Mouse (Mus musculus) liver, embryonic 14.5 days (tissue): ENCODE data around the gene Fbxo3. TPM values are rescaled to one million over a fixed set of nuclear protein-coding genes. Genes with fewer than 3 reads are reported as not detected.
"Not testable (repeated sequence)": the region's sequence is repeated elsewhere in the genome, so short reads cannot be mapped to it uniquely, and the experiment has no call there.

Experiments
- ATAC-seq: fragments of 200-750 bp; cut with Nextera tagmentation; 2 replicates; pipeline ENCODE4 v1.8.0; 2017; ENCODE audit warnings: moderate number of reproducible peaks, mild to moderate bottlenecking, moderate library complexity; ENCODE audit not compliant: insufficient read depth
- DNase-seq, 3 experiments: peaks; one replicate each; pipeline ENCODE4 v3.0.0-alpha.2; 2012 to 2013; ENCODE audit warnings: low read depth in 3 of 3, low spot score in 3 of 3
- H3K27ac ChIP-seq: fragments of 300-500 bp; sonication (generic); 2 replicates; pipeline ENCODE4 v1.5.1; 2014; ENCODE audit warnings: moderate library complexity, mild to moderate bottlenecking, control low read depth, inconsistent platforms
- H3K27me3 ChIP-seq: fragments of 300-500 bp; sonication (generic); 2 replicates; pipeline ENCODE4 v1.6.1; 2014; ENCODE audit warnings: mild to moderate bottlenecking, low read length, moderate library complexity; ENCODE audit not compliant: control insufficient read depth, insufficient read depth
- H3K36me3 ChIP-seq: fragments of 300-500 bp; sonication (generic); replicated peaks from 2 replicates; pipeline ENCODE4 v1.6.1; 2014; ENCODE audit warnings: low read depth; ENCODE audit not compliant: control insufficient read depth, insufficient read depth
- H3K4me1 ChIP-seq, 2 experiments: fragments of 200-500 bp in 1 of 2; fragments of 300-500 bp in 1 of 2; sonication (generic) in 1 of 2; replicated peaks; 2 replicates each; pipeline ENCODE4 v1.6.1; 2012 to 2014; ENCODE audit warnings: antibody characterized with exemption in 1 of 2, inconsistent platforms in 1 of 2, low read length in 1 of 2; ENCODE audit not compliant: control insufficient read depth in 2 of 2, insufficient read depth in 2 of 2
- H3K4me2 ChIP-seq: fragments of 300-500 bp; sonication (generic); 2 replicates; pipeline ENCODE4 v1.6.1; 2014; ENCODE audit warnings: low read depth, mild to moderate bottlenecking, control low read depth, moderate library complexity
- H3K4me3 ChIP-seq, 2 experiments: fragments of 200-500 bp in 1 of 2; fragments of 300-500 bp in 1 of 2; sonication (generic) in 1 of 2; 2 replicates each; pipeline ENCODE4 v1.5.1; 2012 to 2014; ENCODE audit warnings: low read depth in 2 of 2, low read length in 2 of 2, mild to moderate bottlenecking in 2 of 2, control low read depth in 1 of 2, inconsistent platforms in 1 of 2, moderate library complexity in 1 of 2; ENCODE audit not compliant: insufficient read depth in 1 of 2
- H3K9ac ChIP-seq: fragments of 300-500 bp; sonication (generic); replicated peaks from 2 replicates; pipeline ENCODE4 v1.6.1; 2014; ENCODE audit warnings: mild to moderate bottlenecking, control low read depth, moderate library complexity
- H3K9me3 ChIP-seq: fragments of 300-500 bp; sonication (generic); 2 replicates; pipeline ENCODE4 v1.6.1; 2016; ENCODE audit warnings: low read length, mixed read lengths; ENCODE audit not compliant: control insufficient read depth
- CTCF ChIP-seq: IDR thresholded peaks from 2 replicates; pipeline ENCODE4 v1.5.1; 2016; ENCODE audit warnings: antibody characterized with exemption, low read depth, control low read depth
- EP300 ChIP-seq: IDR thresholded peaks from 2 replicates; pipeline ENCODE4 v1.6.1; 2016; ENCODE audit warnings: antibody characterized with exemption, low read depth
- WGBS: fragments of 180-500 bp; shearing (Covaris S2); extraction: QIAGEN DNeasy Blood & Tissue Kit; methylation state at CpG from one replicate; pipeline ENCODE4 v1.1.7; 2014; ENCODE audit not compliant: insufficient replicate concordance; 5-methylcytosine and 5-hydroxymethylcytosine counted together
- polyA plus RNA-seq, 2 experiments: library from polyadenylated mRNA; depleted of rRNA in 1 of 2; stranded (reverse) in 1 of 2; unstranded in 1 of 2; fragments of >200 nt; fragmentation: Nextera tagmentation in 1 of 2; extraction: Ambion mirVana in 1 of 2; gene quantifications; 2 replicates each; pipeline versions ENCODE4 v1.2.1 to v1.2.3; 2012 to 2014

The Fbxo3 gene
- 23.3 and 28.7 TPM in 2 replicates for polyA plus RNA-seq (2012; rRNA removed)
- 45.9 and 53.1 TPM in 2 replicates for polyA plus RNA-seq (2014; fragmentation: Nextera tagmentation; extraction: Ambion mirVana)

DNA sequence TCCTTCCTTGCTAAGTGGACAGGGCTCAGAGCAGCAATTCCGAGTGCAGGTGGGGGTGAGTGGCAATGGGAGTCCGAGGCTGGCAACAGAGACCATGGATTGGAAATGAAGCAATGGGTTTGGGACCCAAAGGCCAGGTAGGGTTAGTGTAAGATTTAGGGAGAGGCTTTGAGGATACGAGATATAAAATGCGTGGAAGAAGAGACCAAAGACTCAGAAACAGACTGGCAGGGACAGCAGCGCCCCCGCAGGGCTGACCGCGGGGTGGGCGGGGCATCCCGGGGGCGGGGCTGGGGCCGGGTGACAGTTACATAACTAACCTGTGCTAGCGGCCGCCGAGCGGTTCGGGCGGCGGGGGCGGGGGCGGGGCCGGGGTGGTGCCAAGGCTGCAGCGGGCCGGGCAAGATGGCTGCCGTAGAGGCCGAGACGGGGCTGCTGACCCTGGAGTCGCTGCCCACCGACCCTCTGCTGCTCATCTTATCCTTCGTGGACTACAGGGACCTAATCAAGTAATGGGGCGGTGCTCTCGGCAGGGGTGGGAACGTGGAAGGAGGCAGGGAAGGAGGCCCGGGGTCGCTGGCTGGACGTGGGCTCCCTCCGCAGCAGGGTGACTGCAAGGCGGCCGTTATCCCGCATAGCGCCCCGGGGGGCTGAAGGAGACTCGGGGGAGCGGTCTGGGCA, at the start of gene Fbxo3:
Fbxo3 (plus strand) TSS at position 264 of the 681 bp plus-strand sequence.
- peaks cover 10% of the 10 kb centered on the region for H3K36me3 ChIP-seq
- 2% methylated on average over 44 of the region's 44 CpGs for WGBS
- H3K9me3 ChIP-seq: no peaks in the 10 kb centered on the region
- TF ChIP-seq CTCF (peak; percentile 62), EP300 (no peak)
- ATAC-seq (peak; percentile 92), DNase-seq (peak; percentile 72 to 79 (median 77))
- H3K27me3 ChIP-seq: no peaks in the 10 kb centered on the region
- H3K27ac ChIP-seq: peak within 1 kb of the TSS; percentile 80
- peaks cover 14 to 17% of the 10 kb centered on the region in 2 experiments for H3K4me1 ChIP-seq
- H3K4me3 ChIP-seq: peak within 1 kb of the TSS; percentile 82 to 91
- peak within 1 kb of the TSS; percentile 94 for H3K9ac ChIP-seq
- H3K4me2 ChIP-seq: peak within 1 kb of the TSS; percentile 77

GRCm38 (mm10) chr2:103982250-103982649, 45.3 kb upstream of the Fbxo3 start:
- no peak for TF ChIP-seq EP300
- TF ChIP-seq CTCF: peak; percentile 92

DNA sequence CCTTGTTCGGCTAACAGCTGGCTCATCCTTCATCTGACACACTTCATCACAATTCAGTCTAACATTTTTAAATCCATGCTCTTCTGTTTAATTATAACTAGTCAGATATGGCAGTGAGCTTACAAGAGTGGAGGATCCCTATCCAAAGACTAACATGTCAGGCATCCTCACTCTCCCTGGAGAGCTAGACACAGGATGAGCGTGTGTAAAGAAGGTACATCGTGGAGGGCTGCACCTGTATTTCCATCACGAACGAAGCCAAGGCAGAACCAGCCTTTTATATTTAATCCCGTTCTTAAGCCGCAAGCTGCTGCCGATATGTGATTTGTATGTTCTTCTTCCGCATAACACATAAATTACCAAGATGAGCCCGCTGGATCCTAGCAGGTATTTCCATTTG, 44.4 kb upstream of the Fbxo3 start:
- H3K4me1 ChIP-seq: peaks cover 5 to 10% of the 10 kb centered on the region in 2 experiments; a peak in 3 of 4 replicates
- no peak overlapping the region for H3K27ac ChIP-seq
- no peak for ATAC-seq
- H3K27me3 ChIP-seq: no peaks in the 10 kb centered on the region
- H3K9me3 ChIP-seq: no peaks in the 10 kb centered on the region
- H3K9ac ChIP-seq: no peak overlapping the region
- peaks cover 57% of the 10 kb centered on the region for H3K36me3 ChIP-seq
- no peak for TF ChIP-seq CTCF
- TF ChIP-seq EP300: no peak
- no peak overlapping the region for H3K4me2 ChIP-seq
- WGBS: 94% methylated on average over 10 of the region's 10 CpGs
- no peak overlapping the region for H3K4me3 ChIP-seq
- DNase-seq: no peak

More at GRCm38 (mm10) chr2:103982250-103982649, 45.3 kb upstream of the Fbxo3 start:
- Histone ChIP-seq H3K9ac (no peak overlapping the region), H3K9me3 (no peaks in the 10 kb centered on the region), H3K27ac (peak overlapping the region; percentile 9; the same call in 1 of the 2 replicates), H3K4me1 (peaks cover 1 to 6% of the 10 kb centered on the region in 2 experiments; a peak in 3 of 4 replicates), H3K4me2 (no peak overlapping the region), H3K4me3 (no peak overlapping the region), H3K27me3 (no peaks in the 10 kb centered on the region), H3K36me3 (peaks cover 66% of the 10 kb centered on the region)
- peak; percentile 32; the same call in 1 of the 2 replicates for ATAC-seq
- 19% methylated on average over 5 of the region's 5 CpGs for WGBS
- no peak for DNase-seq

DNA sequence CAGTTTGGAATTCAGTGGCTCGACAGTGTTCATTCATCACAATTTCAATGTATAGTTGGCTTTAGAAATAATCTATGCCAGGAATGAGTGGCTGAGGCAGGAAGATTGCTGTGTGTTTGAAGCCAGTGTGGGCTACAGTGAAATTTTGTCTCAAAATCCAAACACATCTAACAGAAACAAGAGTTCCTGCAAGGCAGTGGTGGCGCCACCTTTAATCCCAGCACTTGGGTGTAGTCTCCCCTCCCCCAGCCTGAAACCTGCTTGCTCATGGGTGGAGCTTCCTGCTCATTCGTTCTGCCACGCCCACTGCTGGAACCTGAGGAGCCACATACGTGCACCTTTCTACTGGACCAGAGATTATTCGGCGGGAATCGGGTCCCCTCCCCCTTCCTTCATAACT, 39.9 kb upstream of the Fbxo3 start:
- peaks cover 13% of the 10 kb centered on the region for H3K36me3 ChIP-seq
- not testable (repeated sequence) for DNase-seq, H3K27me3 ChIP-seq, H3K4me3 ChIP-seq, H3K4me2 ChIP-seq, H3K4me1 ChIP-seq, H3K9ac ChIP-seq, H3K27ac ChIP-seq, H3K9me3 ChIP-seq, ATAC-seq
- 38% methylated on average over 6 of the region's 8 CpGs for WGBS

GRCm38 (mm10) chr2:103989724-103990123, 37.8 kb upstream of the Fbxo3 start:
- Histone ChIP-seq H3K27me3 (no peaks in the 10 kb centered on the region), H3K9me3 (no peaks in the 10 kb centered on the region), H3K9ac (no peak overlapping the region), H3K4me3 (no peak overlapping the region), H3K4me1 (peaks cover 5 to 10% of the 10 kb centered on the region in 2 experiments; a peak in 3 of 4 replicates), H3K4me2 (no peak overlapping the region), H3K36me3 (no peaks in the 10 kb centered on the region), H3K27ac (no peak overlapping the region)
- ATAC-seq: no peak
- DNase-seq: no peak
- WGBS: 72% methylated on average over 6 of the region's 6 CpGs
- TF ChIP-seq CTCF (no peak), EP300 (no peak)
